Mouse (Mus musculus) right cerebral cortex, adult 18-20 months (tissue): ENCODE data around the gene Bbs4.

Experiments
- DNase-seq: peaks from one replicate; pipeline ENCODE4 v3.0.0; 2022; ENCODE audit warnings: mixed read lengths

Bbs4 gene

DNA sequence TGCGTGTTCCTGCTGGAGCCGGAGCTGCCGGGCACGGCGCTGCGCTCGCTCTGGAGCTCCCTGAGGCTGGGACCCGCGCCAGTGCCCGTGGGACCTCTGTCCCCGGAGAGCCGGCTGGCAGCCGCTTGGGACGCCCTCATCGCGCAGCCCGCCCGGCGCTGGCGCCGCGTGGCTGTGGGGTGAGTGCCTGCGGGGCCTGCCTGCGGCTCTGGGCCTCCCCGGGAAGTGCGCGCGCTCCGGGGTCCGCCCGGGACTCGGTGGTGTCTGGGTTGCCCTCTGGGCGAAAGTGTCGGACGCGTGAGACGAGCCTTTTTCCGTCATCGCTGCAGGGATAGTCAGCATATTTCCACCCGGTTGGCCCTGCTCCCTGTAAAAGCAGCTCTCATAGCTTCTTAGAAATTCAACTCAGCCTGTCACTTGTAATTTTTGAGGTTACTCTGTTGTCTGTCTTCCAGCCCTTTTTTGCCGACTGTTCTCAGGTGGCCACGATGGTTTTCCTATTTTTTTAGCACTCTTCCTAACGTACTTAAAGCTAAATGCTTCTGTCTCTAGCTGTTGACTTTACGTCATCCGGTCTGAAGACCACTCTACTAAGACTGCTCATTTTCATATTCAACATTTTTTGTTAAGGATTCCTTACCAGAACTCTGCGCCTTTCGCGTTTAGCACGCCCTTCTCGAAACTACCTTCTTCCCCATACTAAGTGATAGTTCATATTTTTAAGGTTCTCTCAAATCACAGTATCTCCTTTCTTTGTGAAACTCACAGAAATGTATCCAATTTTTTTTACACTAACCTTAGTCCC lies 61.4 kb downstream of the Bbs4 start:
- no peak for DNase-seq

DNA sequence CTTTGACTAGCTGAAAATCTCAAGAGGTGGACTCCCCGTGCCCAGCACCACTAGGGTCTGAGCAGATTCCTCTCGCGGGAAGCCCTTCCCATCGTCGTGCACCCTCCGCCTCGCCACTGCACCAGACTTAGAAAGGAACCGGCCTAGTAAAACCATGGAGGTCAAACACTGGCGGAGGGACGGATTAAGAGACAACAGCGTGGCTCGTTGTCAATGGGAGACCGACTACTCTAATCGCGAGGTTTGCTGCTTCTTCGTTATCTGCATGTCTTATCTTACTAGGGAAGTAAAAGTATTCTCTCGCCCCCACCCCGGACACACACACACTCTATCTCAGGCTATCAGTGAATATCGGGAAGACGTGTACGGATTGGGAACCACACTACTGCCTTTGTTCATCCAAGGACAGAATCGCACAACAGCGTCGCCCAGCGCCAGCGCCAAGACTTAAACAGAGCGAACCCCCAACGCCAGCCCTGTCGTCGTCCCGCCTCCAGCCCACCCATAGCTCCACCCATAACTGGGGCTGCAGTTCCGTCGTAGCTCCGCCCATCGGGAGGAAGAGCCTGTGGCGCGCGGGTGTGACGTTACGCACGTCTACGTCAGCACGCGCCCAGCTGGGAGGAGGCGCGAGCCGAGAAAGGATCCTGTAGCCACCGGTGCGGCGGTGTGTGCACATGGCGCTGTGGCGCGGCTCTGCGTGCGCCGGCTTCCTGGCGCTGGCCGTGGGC lies 62.2 kb downstream of the Bbs4 start, which contains the start of gene Adpgk:
Gene Adpgk, plus strand, starts transcription at position 602 of the 731 bp plus-strand sequence.
- peak; percentile 99 for DNase-seq

DNA sequence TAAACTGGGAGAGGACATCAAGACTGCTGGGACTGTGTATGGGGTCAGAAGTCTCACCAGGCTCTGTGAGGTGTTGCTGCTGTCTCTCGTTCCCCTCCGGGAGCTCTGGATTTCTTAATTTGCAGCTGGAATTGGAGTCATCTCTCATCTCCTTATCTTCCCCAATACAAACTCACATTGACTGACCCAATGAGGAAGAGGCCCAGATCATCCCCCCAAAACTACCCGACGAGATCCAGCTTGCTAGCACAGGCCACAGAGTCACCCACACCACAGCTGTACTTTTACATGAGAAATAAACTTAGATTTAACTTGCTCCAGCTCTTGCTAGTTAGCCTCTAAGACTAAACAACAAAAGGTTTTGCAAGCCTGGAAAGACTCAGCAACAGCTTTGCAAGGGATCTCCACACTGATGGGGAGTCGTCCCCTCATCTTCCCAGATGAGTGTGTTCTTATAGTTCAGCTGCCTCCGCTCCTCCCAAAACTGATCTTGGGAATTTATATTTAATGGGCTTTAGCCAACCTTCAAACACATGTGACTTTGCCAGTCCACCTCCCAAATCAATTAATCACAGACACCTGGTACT lies 63.7 kb downstream of the Bbs4 start:
- no peak for DNase-seq

DNA sequence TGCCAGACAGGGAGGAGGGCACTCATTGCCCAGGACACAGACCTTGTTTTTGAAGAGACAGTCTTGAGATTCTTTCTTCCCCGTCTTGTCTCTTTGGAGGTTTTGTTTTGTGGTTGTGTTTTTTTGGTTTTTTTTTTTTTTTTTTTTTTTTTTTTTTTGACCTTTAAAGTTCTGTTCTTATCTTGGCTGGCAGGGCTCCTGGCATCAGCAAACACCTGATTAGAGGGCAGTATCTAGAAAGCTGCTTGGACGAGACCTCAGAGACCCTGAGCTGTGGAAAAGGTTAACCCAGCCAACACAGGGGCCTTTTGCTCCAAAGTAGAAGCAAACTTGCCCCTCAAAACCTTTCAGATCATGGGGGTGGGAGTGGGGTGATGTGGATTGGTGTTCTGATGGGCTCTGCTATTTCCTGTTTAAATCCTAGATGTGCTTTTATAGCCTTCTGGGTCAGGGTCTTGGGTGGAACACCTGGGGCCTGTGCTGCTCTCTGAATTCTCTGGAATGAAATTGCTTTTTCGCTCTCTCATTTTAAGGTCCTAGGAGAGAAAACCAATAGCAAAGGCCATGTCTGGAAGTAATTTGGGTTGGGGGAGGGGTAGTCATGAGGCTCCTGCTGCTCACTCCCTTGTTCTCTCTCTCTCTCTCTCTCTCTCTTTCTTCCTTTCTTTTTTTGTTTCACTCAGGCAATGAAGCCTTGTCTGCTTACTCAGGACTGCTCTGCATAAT lies 64.5 kb downstream of the Bbs4 start:
- no peak for DNase-seq

DNA sequence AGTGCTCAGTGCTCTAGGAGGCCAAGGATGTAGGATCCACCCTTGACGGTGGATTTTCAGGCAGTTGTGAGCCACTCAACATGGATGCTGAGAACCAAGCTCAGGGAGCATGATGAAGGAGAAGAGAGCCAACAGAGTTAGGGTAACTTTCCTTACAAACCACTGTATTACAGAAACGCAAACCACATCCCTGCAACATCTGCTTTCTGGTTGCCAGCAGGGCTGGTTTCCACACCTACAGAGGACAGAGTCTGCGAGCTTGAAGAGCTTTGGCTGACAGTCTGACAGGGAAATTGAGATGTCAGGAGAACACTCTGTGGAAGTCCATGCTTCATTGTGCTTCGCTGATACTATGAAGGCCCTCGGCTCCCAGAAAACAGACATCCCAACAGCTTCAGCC lies 65.2 kb downstream of the Bbs4 start:
- DNase-seq = no peak

DNA sequence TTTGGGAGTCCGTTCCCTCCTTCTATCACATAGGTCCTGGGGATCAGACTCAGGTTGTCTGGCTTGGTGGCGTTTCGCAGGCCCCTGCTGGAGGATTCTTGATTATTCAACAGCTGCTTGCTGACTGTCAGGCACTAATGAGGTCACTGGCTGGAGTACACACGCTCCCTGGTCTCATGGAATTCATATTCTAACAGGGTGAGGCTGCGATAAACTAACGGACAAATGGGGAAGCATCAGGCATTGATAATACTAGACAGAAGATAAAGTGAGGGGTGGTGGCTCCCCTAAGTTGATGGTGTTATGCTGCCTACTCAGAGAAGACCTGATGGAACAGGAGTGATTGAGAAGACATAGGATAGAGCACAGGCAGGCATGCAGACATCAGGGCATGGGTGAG lies 67.7 kb downstream of the Bbs4 start:
- no peak for DNase-seq

DNA sequence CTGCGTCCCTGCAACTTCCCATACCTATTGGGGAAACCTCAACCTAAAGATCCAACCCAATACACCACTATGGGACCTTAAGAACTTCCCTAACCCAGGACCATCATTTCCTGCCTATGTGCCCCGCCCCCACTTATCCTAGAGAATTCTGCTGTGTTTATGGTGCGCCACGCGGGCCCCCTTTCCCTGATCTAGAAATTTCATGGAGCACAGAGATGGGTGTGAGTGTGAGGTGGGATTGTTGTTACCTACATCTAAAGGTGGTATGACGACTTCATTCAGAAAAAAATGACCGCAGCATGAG lies 70.7 kb downstream of the Bbs4 start:
- no peak for DNase-seq

DNA sequence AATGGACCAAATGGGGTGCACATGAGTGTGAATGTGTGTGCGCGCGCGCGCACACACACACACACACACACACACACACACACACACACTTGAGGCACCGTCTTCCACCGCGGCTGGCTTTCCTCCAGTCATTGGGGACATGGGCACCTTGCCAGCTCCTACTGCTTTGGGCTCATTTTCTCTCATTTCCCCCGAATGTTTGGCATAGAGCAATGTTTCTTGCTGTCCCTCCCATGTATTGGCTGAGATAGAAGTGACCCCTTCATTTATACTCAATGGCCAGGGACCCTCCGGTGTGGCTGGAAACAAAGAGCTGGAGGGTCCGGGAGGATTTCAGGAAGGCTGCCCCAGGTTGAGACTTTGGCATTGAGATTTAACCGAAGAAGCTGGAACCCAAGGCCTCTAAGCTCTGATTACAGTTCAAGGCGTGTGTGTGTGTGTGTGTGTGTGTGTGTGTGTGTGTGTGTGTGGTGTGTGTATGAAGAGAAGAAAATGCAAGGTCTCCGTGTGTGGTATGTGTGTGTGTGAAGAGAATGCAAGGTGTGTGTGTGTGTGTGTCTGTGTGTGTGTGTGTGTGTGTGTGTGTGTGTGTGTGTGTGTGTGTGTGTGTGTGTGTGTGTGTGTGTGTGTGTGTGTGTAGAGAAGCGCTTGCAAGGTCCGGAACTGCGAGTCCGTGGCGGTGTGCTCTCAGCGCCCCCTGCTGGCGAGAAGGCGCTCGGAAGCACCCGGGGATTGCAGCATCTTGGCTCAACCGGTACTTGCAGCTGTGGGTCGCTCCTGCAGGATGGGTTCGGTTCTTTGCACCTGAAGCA lies 71.2 kb downstream of the Bbs4 start:
- peak; percentile 82 for DNase-seq

DNA sequence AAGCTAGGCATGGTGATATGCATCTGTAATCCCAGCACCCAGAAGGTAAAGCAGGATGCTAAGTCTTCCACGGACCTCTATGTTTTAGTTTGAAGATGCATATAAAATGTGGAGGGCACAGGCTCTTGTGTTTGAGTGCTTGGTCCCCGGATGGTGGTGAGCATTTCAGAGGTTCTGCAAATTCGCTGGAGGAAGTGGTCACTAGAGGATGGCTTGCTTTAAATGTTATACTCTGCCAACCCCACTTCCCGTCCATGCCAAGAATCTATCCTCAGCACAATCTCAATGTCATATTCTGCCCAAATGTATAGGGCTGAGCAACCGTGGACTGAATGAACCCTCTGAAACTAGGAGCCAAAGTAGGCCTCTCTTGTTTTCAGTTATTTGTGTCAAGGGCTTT lies 72.4 kb downstream of the Bbs4 start:
- no peak for DNase-seq

DNA sequence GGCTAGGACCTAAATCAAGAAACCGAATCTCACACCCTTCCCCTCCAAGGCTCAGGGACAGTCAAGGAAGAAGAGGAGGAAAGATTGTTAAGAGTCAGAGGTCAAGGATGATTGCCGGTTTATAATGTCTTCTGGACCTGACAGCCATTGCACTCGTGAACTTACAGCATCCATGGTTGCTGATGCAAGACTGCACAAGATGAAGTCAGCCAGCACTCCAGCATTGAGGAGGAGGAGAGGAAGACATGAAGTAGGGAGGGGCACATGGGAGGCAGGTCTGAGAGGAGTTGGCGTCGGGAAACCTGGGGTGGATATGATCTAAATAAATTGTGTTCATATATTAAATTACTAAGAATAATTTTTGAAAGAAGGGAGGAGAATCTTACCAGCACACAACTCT lies 74.6 kb downstream of the Bbs4 start:
- DNase-seq = no peak

DNA sequence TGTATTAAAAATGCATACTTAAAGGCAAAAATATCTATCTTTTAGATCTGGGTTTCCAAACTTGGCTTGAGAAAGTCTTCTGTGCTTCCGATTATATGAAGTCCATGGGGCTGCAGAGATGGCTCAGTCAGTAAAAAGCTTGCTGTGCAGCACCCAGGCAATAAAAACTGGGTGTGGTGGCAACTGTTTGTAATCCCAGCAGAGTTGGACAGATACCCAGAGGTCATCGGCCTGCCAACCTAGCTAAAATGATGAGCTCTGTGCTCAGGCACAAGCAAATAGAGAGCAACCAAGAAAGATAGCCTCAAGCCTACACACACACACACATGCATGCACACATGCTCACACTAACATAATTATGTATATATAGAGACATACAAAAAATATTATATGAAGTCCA lies 75.1 kb downstream of the Bbs4 start:
- no peak for DNase-seq

DNA sequence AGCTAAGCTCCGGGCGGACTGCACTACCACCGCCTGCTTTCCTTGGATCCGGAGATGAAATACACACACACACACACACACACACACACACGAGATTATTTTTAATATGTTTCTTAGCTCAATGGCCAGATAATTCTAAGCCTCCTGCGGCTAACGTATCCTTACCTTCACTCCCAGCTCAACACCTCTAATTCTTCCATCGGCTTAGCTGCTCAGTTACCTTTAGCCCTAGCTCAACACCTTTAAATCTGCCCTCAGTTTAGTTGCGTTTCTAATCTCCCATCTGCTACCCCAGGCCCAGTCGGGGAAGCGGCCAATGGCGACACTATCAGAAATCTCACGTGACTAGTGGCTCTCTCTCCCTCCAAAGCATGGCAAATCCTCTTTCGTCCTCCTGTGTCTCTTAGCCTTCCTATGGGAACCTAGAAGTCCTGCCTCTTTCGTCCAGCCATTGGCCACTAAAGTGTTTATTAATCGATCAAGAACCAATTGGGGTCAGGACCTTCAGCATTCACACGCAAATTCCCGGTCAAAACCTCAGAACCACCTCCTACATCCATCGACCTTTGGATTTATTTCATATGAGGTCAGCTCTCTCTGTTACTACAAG lies 78.4 kb downstream of the Bbs4 start:
- DNase-seq = no peak

DNA sequence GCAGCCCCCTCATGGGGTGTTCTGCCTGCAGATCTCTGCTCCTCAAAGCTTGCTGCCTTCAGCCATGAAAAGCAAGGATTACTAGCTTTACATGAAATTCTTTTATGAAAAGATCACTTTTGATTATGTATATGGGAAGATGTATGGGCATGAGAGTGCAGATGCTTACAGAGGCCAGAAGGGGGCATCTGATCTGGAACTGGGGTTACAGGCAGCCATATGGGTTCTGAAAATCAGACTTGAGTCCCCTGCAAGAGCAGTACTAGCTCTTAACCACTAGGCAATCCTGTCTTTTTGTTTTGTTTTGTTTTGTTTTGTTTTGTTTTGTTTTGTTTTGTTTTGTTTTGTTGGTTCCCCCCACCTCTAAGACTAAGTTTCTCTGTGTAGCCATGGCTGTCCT lies 80.1 kb downstream of the Bbs4 start:
- no peak for DNase-seq
